Mouse (Mus musculus): ENCODE measurements at regions not wholly inside any gene's neighbourhood (a gene's known extent, or its start where the extent isn't known, plus 50 kb on each side); places are given as distances from the start of the nearest gene placed in this dataset.

- DNase-seq (ENCODE audit: low read depth, low spot score), result no peak
Observed at GRCm38 (mm10) chr2:46187265-46187888, 1070.2 kb upstream of the Zeb2 start.

- DNase-seq (ENCODE audit: low read depth, low spot score), result no peak
Observed at GRCm38 (mm10) chr2:46183241-46183640, 1066.0 kb upstream of the Zeb2 start.

GRCm38 (mm10) chr2:46179741-46180140 lies 1062.5 kb upstream of the Zeb2 start:
- DNase-seq (ENCODE audit: low read depth, low spot score), result no peak

- no peak for DNase-seq (ENCODE audit: low read depth, low spot score)
Observed at GRCm38 (mm10) chr2:46168488-46168887, 1051.3 kb upstream of the Zeb2 start.

DNA sequence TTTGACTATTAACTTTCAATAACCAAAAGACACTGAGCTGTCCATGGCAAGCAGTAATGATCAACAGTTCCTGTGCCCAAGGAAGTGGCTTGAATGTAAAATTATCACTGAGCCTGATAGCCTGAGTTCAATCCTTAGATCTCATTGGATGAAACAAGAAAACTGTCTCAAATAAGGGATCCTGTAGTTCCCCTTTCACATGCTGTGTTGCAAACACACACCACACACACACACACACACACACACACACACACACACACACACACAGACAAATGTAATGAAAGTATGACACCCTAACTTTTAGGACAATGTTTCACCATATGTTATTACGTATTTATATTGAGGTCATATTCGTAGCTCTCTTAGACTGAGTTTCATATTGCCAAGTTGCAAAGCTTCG lies 1032.7 kb upstream of the Zeb2 start:
- no peak for DNase-seq (ENCODE audit: low read depth, low spot score)

DNA sequence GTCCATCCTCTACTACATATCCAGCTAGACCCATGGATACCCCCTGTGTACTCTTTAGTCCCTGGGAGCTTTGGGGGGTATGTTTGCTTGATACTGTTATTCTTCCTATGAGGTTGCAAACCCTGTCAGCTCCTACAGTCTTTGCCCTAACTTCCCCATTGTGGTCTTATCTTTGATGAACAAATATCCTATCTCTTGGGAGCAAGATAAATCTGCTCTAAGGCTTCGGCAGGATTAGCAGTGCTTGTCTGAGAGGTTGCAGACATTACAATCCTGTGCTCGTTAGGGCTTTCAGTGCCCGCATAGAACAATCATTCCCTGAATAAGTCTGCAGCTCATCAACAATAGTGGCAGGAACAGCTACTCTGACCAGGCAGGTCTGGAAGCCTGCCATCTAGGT lies 1002.7 kb upstream of the Zeb2 start:
- no peak for DNase-seq (ENCODE audit: low read depth, low spot score)

DNA sequence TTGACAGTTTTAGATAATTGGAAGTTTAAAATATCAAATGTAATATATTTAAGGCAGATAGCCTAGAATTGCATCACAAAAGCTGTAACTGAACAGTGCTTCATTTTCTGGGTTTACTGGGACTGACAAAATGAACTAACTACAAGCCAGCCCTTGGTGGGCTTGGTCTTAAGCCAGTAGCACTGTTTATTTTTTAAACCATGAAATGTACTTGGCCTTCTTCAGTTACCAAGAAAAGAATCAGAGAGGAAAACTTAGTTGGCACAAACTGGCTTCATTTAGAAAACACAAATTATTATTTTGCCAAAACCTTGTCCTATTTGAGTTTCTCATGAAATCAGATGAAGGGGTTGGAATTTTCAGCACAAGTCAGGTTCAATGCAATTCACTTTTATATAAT lies 989.8 kb upstream of the Zeb2 start:
- no peak for DNase-seq (ENCODE audit: low read depth, low spot score)

DNA sequence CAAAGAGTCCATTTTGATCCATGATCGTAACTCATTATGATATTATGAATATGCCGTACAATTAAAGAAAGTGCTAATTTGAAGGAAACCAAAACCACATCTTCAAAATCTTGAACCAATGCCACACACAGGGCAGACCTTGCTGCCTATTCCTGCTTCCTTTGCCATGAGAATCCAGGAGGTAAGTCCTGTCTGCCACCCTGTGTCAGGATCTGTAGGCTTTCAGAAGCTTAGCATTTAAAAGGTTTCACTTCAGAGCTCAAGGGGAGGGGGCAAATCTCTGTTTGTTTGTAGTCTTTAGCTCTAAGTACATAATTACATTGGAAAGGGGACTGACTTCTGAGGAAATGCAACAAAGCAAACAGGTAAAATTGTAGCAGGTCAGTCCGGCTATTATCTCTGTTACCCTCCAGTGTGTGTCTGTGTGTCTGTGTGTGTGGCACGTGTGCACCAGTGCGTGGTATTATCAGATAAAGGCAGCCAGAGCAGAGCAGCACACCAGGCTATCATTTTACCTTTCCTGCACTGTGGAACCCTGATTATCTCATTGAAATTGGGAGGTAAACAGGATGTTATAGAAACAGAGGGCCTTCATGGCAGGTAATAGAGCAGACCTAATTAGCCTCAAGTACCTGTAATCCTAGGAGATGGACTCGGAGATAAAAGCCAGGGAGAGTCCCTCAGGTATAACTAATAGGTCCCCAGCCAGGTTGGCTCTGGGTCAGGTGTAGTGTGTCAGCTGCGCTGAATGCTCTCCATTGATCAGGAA lies 948.0 kb upstream of the Zeb2 start:
- DNase-seq (ENCODE audit: low read depth, low spot score), result no peak

DNA sequence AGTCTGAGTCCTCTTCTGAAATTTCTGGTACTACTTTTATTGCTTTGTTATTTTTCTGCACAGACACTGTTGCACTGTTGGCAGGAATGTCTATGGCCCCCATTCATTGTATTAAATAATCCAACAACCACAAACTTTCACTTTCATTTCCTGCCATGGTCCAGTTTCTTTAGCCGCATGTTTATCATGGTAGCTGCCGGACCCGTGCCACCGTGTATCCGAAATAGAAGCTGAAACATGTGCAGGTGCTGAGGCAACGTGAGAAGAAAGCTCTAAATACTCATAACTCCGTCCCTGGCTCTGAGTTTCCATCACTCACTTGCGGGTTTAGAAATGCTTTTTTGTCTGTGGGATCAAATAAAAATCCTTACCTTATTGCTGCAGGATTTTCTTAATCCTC lies 938.5 kb upstream of the Zeb2 start:
- DNase-seq (ENCODE audit: low read depth, low spot score), result no peak

DNA sequence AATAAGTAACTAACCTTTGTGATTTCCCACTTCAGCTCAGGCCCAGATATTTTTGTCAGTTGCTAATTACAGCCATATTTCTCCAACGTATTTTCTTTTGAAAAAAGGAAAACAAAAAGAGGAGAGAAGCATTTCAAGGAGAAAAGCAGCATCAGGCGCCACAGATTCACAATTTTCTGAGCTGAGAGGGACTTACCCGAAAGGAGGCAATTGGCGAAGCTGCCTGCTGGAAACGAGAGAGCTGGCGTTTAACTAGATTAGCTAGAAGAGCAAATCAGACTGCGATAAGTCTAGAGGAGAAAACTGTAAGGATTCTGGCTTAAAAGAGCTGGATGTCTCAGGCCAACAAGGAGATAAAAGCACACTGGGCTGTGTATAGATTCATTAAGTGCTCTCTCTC lies 937.7 kb upstream of the Zeb2 start:
- DNase-seq (ENCODE audit: low read depth, low spot score), result no peak

DNA sequence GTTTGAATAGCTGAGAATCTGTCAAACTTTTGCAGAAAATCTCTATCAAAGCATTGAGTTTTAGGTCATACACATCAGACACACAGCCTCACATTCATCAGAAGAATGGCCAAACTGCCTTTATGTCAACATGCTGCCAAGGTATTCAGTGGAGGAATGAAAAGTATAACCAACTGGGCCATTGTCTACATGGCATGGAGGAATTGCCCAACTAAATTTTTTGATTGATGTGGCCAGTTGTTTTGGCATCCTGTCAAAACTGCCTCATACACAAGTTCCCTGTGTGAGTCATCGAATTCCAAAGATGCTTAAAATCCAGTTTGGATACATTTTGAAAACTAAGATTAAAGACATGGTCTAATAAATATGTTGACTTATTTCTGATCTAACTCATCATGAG lies 904.7 kb upstream of the Zeb2 start:
- DNase-seq (ENCODE audit: low read depth, low spot score), result no peak

DNA sequence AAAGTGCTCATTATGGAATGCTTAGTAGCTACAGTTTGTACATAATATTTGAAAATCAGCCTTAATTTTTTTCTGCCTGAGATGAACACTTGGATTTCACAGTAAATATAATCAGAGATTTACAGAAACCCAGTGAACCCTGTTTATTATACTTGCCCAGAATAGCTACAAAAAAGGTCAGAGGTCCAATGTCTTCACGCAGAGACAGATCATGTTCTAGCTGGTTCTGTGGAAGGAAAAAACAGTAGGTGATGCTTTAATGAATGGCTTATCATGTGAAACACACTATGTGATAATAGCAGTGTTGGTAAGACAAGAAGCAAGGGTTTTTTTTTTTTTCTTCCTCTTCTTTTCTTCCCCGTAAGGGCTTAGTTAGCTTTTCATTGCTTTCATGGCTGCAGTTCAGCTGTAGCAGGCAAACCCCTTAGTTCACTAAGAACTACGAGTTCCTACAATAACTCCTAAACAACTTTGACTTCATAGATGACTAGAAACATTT lies 896.6 kb upstream of the Zeb2 start:
- no peak for DNase-seq (ENCODE audit: low read depth, low spot score)

DNA sequence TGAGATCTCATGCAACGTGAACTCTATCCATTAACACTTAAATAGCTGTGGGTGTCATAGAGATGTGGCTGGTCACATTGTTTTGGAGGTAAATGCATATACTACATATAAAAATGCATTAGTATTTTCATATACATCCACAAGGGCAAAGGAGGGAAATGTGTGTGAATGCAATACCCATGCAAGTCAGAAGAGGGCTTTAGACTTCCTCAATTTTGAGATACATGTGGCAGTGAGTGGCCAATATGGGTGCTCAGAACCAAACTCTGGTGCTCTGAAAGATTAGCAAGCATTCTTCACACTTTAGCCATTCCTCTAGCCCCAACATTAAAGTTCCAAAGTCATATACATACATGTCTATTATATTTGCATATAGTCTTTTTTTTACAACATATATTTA lies 895.5 kb upstream of the Zeb2 start:
- no peak for DNase-seq (ENCODE audit: low read depth, low spot score)

GRCm38 (mm10) chr2:45975157-45975556 lies 858.0 kb upstream of the Zeb2 start:
- no peak for DNase-seq (ENCODE audit: low read depth, low spot score)

DNA sequence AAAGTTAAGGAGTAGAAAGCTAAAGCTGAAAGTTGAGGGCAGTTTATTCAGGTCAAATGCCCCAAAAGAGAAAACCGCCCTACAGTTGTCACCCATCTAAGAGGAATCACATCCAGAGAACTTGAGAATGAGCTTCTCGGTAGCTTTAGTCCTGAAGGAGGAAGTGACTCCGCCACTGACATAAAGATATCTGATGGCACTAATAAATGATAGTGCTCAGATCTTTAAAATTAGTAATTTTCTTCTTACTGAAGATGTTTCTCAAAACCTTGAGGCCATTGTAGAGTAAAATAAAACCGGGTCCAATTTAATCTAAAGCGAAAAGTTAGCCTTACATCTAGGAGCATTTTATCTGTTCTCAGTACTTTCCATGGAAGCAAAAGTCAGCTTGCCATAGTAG lies 851.4 kb upstream of the Zeb2 start:
- DNase-seq (ENCODE audit: low read depth, low spot score), result no peak

- DNase-seq (ENCODE audit: low read depth, low spot score), result no peak
Observed at GRCm38 (mm10) chr2:45956792-45957330, 839.7 kb upstream of the Zeb2 start.

GRCm38 (mm10) chr2:45948758-45949157 lies 831.6 kb upstream of the Zeb2 start:
- no peak for DNase-seq (ENCODE audit: low read depth, low spot score)

DNA sequence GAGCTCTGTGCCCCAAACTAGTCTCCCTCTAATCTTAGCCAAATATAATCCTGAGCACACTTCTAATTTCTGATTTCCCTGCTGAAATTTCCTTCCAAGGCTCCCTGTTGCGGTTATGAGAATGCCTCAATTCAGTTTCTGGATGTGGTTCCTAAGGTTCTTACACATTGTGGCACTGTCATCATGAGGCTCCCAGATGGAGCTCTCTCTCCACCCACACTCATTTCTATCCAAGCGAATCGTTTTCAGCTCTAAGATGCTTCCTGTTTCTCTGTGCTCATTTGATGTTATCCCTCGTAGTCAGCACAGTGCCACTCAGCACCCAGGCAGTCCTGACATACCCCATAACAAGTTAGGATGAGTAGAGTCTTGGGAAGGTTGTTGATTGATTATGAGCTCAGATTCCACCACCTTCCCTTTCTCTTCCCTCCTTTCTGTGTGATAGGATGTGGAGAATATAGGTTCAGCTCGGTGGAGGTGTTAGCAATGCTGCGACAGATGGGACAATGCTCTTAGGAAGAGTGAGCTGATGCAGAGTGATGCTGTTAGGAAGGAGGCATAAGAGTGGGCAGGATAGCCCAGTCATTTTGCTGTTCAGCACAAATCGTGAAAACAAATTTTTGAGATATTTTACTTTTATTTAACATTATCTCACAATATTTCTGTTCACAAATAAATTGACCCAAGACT lies 808.7 kb upstream of the Zeb2 start:
- no peak for DNase-seq (ENCODE audit: low read depth, low spot score)

- DNase-seq (ENCODE audit: low read depth, low spot score), result no peak
Observed at GRCm38 (mm10) chr2:45908871-45909270, 791.7 kb upstream of the Zeb2 start.

- no peak for DNase-seq (ENCODE audit: low read depth, low spot score)
Observed at GRCm38 (mm10) chr2:45904623-45905235, 787.5 kb upstream of the Zeb2 start.

GRCm38 (mm10) chr2:45904090-45904489 lies 786.9 kb upstream of the Zeb2 start:
- DNase-seq (ENCODE audit: low read depth, low spot score), result no peak

DNA sequence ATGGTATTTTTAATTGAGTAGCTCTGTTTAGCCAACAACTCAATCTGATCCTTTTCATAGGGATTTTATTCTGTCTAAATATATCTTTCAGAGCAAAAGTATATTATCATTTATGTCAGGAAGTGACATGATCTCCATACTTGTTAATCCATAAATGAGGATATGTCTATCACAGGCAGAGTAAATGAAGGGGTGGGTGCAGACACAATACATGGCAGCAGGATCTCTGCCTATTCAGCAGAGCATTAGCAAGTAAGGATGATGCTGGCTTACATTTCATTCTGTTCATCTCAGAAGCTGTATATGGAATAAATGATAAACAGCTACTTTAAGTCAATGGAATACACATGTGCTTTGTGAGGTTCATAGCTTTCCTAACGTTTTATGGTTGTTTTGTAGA lies 786.2 kb upstream of the Zeb2 start:
- no peak for DNase-seq (ENCODE audit: low read depth, low spot score)
